Mouse (Mus musculus): Measurements from ENCODE around the gene Rasal1. TPM values are rescaled to one million over a fixed set of nuclear protein-coding genes. Genes with fewer than 3 reads are reported as not detected.

Rasal1 gene
- total RNA-seq (2017): 0.48 to 0.49 TPM in 2 of 3 replicates, not detected in the other

DNA sequence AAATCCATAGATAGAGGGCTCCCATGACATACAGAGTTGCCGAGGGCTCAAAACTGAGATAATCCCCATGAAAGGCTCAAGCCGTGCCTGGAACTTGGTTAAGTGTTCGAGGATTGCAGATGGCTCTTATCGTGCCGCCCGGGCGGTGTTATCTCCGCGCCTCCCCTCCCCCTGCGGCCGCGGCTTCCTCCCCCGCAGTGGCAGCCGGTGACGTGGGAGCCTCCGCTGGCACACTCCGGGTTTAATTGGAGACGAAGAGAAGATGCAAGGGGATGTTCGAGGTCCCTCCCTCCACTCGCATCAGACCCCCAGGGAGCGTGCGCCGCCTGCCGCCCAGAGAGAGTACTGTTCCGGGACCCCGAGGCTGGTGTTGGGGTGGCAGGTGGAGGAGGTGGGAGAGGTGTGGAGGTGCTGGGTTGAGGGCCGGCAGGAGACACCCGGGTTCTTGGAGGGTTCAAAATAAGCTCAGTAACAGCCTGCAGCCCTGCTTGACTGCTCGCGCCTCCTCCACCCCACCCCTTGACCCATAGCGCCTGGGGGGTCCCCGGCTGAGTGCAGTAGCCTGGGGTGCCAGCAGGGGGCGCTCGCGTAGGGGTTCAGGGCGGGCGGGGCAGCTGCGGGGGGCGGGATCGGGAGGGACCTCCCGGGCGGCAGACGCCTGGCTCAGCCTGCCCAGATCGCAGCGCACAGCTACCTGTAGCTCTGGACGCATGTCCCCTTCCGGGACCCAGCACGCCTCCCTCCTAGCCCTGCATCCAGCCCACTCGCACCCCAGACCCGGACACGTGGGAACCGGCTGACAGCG lies at the start of gene Rasal1:
TSS of gene Rasal1 (plus strand) at position 244 of the 805 bp plus-strand sequence.
- ATAC-seq (replicated peaks; ENCODE audit: insufficient number of reproducible peaks, low FRiP score, low TSS enrichment, poor library complexity, severe bottlenecking): peak; percentile 42

DNA sequence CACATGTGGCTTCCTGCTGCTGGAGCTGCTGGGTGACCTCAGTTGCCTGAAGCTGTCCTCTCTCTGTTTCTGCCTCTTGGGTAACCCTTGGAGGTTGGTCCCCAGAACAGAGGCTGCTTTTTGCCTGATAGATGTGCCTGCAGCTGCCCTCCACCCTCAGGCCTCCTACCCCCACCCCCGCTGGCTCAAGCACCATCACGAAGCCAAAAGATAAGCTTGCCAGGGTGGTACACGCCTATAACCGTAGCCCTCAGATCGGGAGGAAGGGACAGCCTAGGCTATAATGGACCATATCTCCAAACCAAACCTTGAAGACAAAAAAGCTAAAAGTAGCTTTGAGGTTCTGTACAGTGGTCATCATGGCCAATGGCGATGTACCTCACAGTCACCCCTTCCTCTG lies 49.0 kb upstream of the Rasal1 start:
- ATAC-seq (replicated peaks; ENCODE audit: insufficient number of reproducible peaks, low FRiP score, low TSS enrichment, poor library complexity, severe bottlenecking): no peak

DNA sequence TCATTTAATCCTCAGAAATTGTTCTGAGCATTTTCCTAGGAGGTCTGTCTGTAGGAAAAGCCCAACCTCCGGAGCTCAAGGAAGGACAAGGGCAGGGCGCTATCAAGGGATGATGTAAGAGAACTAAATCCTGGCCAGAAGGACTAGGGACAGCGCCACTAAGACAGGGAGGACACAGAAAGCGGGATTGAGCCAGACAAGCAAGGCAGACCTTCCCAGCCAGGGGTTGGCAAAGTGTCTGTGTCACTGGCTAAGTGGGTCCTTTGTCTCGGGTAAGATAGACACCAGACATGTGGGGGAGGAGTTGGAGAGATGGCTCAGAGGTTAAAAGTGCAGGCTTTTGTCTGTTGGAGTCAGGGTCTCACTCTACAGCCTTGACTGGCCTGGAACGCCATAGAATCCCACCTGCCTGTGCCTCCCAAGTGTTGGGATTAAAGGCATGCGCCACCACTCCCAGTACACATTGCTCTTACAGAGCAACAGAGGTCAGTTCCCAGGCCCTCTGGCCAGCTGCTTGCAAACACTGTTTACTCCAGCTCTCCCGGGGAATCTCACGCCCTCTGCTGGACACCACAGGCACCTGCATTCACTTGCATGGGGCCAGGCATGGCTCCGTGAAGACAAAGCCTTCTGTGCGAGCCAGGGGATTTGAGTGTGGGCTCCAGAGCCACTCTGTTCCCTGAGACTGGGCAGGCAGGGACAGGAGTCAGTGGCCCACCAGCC lies 47.5 kb upstream of the Rasal1 start:
- no peak for ATAC-seq (replicated peaks; ENCODE audit: insufficient number of reproducible peaks, low FRiP score, low TSS enrichment, poor library complexity, severe bottlenecking)

DNA sequence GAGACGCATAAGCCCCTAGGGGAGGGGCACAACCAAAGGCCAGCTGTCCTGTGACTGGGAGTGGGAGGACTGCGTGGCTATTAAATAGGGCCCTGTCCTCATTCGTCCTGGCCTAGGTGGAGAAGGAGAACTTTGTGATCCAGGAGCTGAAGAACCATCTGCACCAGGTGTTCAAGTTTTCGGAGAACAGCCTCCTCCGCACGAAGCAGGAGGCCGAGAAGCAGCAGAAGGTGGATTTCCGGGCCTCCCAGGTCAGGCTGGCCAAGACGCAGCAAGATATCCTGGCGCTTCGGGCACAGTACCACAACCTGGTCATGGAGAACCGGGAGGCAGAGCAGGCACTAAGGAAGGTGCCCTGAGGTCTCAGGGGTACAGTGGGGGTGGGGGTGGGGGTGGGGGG lies 46.4 kb upstream of the Rasal1 start:
- no peak for ATAC-seq (replicated peaks; ENCODE audit: insufficient number of reproducible peaks, low FRiP score, low TSS enrichment, poor library complexity, severe bottlenecking)

DNA sequence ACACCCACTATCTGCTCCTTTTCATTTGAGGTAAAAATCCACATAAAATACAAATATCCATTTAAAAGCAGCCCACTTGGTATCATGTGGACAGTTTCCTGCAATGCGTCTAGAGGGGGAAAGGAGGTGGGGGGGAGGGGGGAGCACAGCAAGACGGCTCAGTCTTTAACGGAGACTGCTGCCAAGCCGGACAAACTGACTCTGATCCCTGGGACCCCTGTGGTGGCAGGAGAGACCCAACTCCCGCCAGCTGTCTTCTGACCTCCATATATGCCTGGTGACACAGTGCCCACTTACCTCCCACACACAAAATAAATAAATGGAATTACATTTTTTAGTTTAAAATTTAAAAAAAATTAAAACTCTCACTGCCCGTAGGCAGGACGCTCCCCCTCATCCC lies 45.1 kb upstream of the Rasal1 start:
- no peak for ATAC-seq (replicated peaks; ENCODE audit: insufficient number of reproducible peaks, low FRiP score, low TSS enrichment, poor library complexity, severe bottlenecking)

DNA sequence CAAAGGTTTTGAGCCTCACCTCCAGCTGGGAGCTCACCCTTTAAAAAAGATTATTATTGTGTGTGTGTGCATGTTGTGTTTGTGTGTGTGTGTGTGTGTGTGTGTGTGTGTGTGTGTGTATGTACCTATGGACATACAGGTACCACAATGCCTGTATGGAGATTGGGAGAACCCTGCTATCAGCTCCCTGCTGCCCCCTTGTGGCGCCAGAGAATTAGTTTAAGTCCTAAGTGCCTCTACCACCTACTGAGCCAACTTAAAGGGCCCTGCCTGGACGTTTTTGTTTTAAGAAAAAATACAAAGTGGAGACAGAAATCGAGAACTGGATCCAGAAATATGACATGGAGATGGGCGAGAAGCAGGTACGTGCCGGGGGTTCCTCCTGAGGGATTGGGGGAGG lies 43.8 kb upstream of the Rasal1 start:
- peak; percentile 57; the same call in 1 of the 2 replicates for ATAC-seq (replicated peaks; ENCODE audit: insufficient number of reproducible peaks, low FRiP score, low TSS enrichment, poor library complexity, severe bottlenecking)

DNA sequence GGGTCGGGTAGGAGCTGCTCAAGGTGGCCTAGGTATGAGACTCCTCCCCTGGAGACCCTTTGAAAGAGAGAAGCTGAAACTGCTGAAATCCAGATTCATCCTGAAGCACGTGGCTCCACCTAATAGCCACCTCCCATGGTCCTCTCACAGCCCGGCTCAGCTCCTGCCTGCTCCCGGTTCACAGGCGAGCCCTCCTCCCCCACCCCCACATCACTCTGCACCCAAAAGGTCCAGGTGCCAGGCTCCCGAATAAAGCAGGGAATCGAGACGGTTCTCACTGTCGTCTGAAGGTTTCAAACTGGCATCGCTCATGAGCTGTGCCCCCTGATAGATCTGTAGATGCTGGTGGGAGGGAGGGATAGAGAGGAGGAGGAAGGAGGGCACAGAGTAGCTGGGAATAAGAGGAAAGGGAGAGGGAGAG lies 43.4 kb upstream of the Rasal1 start:
- ATAC-seq (replicated peaks; ENCODE audit: insufficient number of reproducible peaks, low FRiP score, low TSS enrichment, poor library complexity, severe bottlenecking): no peak

DNA sequence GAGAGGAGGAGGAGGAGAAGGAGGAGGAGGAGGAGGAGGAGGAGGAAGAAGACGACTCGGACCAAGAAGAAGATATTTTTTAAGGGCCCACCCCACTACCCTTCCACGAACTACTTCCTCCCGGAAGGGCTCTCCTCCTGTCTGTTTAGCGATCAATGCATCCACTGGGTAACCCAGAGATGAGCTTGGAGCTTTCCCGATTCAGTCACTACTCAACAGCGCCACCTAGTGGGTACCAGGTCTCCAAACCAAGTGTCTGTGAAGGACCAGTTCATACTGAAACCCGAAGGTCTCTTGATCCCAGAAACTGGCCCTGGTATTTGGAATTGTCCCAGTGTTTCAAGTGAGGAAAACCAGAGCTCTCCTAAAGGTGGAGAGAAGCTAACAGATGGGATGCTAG lies 42.9 kb upstream of the Rasal1 start:
- peak; percentile 75 for ATAC-seq (replicated peaks; ENCODE audit: insufficient number of reproducible peaks, low FRiP score, low TSS enrichment, poor library complexity, severe bottlenecking)

DNA sequence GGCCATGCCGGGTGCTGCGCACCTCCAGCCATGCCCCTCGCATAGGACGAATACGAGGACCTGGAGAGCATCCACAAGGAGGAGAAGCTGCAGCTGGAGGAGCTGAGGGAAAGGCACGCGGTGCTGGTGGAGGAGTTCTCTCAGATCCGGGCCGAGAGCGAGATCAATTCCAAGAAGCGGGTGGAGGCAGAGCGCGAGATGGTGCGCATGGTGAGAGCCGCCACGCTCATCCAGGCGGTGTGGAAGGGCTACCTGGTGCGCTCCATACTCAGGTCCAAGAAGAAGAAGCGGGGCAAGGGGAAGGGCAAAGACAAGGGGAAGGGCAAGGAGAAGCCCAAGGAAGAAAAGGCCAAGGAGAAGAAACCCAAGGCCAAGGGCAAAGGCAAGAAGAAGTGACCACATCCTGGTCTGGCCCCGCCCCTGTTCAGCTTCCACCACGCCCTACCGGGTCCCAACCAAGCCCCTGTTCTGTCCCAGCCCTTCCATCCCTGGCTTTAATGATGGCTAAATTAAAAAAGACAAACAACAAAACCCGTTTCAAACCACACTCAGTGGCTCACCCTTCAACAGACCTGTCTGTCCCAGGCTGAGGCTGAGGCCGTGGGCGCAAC lies 41.9 kb upstream of the Rasal1 start:
- no peak for ATAC-seq (replicated peaks; ENCODE audit: insufficient number of reproducible peaks, low FRiP score, low TSS enrichment, poor library complexity, severe bottlenecking)

DNA sequence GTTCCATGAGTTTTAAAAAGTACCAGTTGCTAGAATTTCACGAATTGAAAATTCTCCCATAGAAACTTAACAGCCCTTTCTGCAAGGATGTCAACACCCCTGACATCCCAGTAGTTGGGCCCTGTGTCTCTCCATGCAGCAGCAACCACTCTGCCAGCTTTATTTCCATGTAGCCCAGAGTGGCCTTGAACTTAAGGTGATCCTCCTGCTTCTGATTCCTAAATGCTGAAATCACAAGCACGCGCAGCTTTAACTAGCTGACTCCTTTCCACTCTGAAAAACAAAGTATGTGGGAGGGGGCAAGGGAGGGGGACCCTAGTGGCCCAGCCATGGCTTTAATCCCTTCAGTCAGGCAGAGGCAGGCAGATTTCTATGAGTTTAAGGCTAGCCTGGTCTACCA lies 41.3 kb upstream of the Rasal1 start:
- no peak for ATAC-seq (replicated peaks; ENCODE audit: insufficient number of reproducible peaks, low FRiP score, low TSS enrichment, poor library complexity, severe bottlenecking)

DNA sequence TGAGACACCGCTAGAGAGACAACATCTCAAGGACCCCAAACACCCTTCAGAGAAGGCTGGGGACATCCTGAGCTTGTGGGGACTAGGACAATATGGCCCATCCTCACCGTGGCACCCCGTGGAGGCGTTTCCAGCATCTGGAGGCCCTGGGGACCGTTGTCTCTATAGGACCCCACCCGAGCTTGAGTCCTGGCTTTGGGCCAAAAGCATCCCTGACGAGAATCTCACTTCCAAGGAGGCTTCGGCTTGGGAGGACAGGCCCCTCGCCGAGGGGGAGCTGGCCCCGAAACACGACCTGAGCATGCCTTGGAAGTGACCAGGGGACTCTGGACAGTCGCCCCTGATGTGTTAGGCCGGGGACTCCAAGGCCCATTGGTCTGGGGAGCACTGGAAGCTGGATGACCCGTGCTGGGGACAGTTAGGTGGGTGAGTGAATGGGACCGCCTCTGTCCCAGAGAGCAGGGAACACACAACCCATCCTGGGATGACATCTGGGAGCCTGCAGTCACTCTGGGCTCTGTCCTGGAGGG lies 39.3 kb upstream of the Rasal1 start:
- ATAC-seq (replicated peaks; ENCODE audit: insufficient number of reproducible peaks, low FRiP score, low TSS enrichment, poor library complexity, severe bottlenecking): no peak

DNA sequence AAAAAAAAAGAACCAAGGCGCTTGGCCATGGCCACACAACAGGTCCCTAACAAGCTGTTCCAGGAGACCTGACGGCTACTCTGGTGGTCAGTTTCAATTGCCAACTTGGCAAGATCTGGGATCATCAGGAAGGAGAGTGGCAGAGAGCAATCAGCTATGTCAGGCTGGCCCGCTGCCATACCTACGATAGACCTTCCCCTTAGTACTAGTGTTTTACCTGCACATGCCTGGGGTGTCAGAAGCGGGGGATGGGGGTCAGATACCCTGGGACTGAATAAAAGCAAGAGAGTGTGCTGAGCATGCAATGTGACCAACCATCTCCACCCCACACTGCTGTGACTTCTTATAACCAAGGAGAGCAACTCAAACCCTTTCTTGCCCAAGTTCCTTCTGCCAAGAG lies 37.7 kb upstream of the Rasal1 start:
- no peak for ATAC-seq (replicated peaks; ENCODE audit: insufficient number of reproducible peaks, low FRiP score, low TSS enrichment, poor library complexity, severe bottlenecking)

DNA sequence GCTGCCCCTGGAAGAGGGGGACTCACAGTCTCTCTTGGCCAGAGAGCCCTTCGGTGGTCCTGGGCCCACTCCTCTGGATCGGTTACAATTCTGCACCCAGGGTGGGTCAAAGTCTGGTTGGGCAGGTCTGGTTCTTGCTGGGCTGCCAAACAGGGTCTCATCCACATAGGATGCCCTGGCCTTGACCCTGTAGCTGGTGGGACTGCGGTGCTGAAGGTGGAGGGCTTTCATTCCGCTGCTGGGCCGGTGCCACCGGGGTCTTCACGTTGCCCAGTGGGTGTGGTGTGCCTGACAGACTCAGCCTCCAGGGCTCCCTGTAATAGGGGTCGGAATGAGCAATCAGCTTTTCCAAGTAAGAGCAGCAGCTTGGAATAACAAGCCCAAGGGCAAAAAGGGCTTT lies 37.2 kb upstream of the Rasal1 start:
- ATAC-seq (replicated peaks; ENCODE audit: insufficient number of reproducible peaks, low FRiP score, low TSS enrichment, poor library complexity, severe bottlenecking): no peak

DNA sequence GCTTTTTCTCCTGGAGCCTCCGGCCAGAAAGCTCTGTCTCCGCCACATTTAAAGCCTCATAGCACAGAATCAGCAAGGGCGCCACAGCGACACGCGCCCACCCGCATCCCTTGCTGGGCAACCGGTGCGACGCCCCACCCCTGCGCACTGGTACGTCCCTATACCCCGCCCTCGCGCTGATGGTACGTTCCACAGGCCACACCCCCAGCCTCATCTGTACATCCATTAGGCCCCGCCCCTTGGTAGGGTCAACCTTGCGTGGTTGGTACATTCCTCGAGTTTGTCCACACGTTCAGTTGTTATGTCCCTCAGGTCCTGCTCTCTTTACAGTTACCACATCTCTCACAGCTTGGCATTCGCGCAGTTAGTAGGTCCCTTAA lies 36.2 kb upstream of the Rasal1 start, which contains the start of the genes Rita1 and Ddx54:
TSS of gene Rita1 (minus strand) at position 148 of the 380 bp plus-strand sequence.
TSS of gene Ddx54 (plus strand) at position 298 of the 380 bp plus-strand sequence.
- ATAC-seq (replicated peaks; ENCODE audit: insufficient number of reproducible peaks, low FRiP score, low TSS enrichment, poor library complexity, severe bottlenecking): peak; percentile 73

DNA sequence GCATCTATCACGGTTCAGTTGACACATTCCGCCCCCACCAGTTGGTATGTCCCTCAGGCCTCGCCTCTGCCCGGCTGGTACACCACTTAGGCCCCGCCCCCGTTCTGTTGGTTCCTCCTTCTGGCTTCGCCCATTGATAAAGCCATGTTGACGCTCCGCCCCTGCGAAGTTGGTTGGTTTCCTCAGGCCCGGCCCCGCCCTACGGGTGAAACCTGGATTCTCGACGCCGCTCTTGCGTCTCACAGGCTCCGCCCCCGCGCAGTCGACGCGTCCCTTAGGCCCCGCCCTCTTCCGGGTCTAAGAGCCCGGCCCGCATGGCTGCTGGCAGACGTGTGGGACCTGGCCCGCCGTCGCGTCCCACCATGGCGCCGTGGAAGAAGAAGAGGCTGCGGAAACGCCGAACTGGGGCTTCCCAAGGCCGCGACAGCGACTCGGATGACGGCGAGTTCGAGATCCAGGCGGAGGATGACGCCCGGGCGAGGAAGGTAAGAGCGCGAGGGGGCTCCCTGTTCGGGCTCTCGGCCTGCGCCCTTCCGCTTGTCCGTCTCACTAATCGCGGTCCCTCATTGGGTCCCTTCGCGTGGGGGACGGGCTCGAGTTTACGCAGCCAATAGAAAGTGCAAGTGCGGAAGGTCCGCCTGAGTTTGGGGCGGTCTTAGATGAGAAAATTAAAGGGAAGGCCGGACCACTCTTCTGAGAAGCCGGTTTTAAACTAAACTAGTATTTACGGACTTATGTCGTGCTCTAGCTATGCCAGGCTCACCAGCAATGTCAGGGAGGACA lies 35.6 kb upstream of the Rasal1 start:
- ATAC-seq (replicated peaks; ENCODE audit: insufficient number of reproducible peaks, low FRiP score, low TSS enrichment, poor library complexity, severe bottlenecking): peak; percentile 87

DNA sequence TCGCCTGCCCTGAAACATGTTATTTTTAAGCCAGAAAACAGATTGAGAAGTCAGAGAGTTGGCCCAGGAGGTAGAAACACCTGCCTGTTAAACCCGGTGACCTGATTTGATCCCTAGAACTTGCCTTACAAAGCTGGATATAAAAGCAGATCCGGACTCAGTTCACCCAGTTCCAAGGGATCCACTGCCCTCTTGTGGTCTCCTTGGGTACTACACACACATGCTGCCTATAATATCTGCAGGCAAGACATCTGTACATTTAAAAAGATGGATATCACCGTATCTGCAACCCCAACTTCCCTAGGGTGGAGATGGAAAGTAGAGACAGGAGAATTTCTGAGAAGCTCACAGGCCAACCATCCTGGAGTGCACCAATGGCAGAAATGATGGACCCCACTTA lies 32.7 kb upstream of the Rasal1 start:
- ATAC-seq (replicated peaks; ENCODE audit: insufficient number of reproducible peaks, low FRiP score, low TSS enrichment, poor library complexity, severe bottlenecking): no peak

DNA sequence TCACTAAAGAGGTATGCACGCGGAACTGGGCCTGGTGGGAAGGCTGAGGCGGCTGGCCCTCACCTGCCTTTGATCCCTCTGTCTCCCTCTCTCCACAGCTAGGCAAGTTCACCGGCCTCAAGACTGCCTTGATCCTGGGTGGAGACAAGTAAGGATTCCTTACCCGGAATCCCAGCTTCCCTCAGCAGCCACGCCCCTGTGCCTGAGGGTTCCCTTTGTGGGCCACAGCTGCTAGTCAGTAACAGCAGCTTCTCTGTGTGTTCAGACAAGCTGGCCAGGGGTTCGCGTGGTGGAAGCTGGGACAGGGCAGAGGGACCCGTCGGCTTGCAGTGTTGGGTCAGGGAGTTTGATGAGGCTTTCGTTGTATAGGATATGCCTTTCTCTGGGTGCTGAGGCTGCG lies 29.8 kb upstream of the Rasal1 start:
- ATAC-seq (replicated peaks; ENCODE audit: insufficient number of reproducible peaks, low FRiP score, low TSS enrichment, poor library complexity, severe bottlenecking): no peak

DNA sequence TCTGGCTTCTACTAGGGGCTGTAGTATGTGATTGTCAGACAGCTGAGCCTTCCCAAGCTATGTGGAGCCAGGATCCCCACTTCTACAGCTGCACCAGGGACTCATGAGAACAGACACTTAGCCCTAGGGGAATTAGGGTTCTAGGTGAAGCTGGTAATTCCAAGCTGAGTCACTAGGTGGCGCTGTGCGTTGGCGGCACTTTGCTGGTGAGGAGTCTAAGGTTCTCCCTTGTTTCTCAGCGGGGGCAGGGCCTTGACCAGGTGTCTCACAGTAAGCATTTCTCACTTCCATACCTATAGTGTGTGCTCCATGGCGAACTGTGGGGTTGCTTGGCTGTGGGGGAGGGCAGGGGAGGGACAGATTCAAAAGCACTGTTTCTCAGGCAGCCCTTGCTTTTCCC lies 29.4 kb upstream of the Rasal1 start:
- no peak for ATAC-seq (replicated peaks; ENCODE audit: insufficient number of reproducible peaks, low FRiP score, low TSS enrichment, poor library complexity, severe bottlenecking)

Measured in monocyte, adult 5-6 weeks (primary cell).